Mouse (Mus musculus) urinary bladder, adult 2 months (tissue): ENCODE results near the gene Sfpq. TPM values are rescaled to one million over a fixed set of nuclear protein-coding genes. Genes with fewer than 3 reads are reported as not detected.

ENCODE experiments used
- DNase-seq: peaks from one replicate; pipeline ENCODE4 v3.0.0; 2022; ENCODE audit warnings: low spot score
- polyA plus RNA-seq: library from polyadenylated mRNA; depleted of rRNA; stranded (reverse); fragments of >200 nt; gene quantifications from 2 replicates; pipeline ENCODE4 v1.2.3, GENCODE M21; 2012

Sfpq gene
- polyA plus RNA-seq, 1 experiment = 52.3 TPM

DNA sequence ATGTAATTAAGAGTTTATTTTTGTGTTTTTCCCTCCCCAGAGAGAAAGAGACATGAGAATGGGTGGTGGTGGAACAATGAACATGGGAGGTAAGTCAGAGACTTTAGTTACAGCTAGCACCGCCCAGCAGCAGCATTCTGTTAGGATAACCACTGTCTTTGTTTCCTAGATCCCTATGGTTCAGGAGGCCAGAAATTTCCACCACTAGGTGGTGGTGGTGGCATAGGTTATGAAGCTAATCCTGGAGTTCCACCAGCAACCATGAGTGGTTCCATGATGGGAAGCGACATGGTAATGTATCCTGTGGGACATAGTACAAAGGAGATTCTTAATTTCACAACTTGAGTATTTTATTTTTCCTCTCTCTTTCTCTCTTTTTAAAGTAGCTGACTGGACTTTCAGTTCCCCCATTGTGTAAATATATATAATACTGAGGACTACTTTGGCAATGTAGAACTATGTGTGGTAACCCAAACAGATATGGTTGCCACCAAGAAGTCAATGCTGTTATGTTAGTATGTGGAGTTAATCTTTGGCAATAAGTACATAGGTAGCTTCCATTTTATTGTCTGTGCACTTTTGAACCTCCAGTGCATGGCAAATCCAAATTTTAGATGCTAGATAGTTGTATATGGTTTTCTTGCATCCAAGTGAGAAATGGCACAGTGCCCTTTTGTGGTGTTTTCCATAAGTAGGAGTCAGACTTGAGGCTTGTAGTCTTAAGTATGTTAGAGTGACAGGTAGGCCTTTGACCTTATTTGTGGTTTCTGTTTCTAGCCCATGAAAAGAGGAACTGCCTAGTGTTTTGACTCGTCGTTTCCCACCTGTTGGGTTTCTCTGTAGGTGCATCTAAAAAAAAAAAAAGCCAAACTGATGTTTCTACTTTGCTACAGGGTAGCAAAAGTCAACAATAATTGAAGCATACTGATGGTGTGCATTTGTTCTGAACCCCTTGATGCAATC lies 6.4 kb downstream of the Sfpq start:
- DNase-seq = no peak

DNA sequence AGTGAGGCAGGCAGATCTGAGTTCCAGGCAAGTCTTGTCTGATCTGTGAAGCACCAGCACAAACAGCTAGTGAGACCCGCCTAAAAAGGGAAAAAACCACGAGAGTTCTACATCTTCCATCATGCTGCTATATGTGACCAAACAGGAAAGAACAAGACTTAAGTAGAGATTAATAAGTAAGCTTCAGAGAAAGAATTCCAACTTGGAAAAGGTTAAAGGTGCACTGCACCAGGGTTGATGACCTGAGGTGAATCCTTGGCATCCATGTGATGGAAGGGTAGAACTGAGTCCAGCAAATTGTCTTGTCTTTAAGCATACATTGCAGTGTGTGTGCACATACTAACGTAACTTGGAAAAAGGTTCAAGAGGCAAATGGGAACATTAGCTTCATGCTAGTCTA lies 16.0 kb downstream of the Sfpq start:
- DNase-seq = no peak

DNA sequence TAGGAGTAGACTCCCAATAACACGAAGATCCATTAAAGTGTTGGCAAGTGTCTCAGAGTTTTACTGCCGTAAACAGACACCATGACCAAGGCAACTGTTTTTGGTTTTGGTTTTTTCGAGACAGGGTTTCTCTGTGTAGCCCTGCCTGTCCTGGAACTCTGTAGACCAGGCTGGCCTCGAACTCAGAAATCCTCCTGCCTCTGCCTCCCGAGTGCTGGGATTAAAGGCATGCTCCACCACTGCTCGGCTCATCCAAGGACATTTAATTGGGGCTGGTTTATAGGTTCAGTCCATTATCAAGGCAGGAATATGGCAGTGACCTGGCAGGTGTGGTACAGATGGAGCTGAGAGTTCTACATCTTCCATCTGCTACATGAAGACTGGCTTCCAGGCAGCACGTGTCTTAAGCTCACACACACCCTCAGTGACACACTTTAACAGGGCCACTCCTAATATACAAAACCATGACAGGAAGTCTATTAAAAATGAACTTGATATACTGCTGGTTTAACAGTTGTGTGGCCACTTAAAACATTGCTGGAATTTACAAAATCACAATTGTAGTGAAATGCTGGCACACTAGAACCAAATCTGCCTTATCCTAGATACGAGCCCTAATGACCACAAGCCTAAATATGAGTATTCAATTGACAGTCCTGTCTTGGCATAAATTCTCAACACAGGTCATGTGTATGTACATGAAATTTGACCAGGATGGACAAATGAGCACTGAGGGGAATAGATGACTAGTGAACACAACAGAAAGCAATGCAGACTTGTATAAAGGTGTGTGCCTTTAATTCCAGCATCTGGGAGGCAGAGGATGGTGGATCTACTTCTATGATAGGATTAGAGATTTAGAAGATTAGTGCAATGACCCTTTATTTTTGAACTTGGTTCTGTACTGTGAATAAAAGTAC lies 17.0 kb downstream of the Sfpq start:
- DNase-seq = no peak

DNA sequence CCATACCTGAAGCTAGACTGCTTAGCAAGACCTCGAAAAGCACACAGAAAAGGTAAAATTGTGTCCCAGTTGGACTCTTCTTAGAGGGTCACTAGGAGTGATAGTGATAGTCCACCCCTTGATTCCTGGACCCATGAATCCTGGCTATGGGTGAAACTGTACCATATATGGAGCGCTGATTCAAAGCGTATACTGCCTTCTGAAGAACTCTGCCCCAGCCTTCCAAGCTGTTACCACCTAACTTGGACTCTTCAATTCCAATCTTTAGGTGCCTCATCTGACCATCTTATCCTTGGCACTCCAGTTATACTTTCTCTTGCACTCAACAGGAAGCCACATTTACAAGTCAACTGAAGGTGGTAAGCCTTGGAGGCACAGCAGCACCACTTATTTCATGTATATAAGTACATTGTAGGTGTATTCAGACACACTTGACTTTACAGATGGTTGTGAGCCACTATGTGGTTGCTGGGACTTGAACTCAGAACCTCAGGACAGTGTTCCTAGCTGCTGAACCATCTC lies 17.8 kb downstream of the Sfpq start:
- no peak for DNase-seq

DNA sequence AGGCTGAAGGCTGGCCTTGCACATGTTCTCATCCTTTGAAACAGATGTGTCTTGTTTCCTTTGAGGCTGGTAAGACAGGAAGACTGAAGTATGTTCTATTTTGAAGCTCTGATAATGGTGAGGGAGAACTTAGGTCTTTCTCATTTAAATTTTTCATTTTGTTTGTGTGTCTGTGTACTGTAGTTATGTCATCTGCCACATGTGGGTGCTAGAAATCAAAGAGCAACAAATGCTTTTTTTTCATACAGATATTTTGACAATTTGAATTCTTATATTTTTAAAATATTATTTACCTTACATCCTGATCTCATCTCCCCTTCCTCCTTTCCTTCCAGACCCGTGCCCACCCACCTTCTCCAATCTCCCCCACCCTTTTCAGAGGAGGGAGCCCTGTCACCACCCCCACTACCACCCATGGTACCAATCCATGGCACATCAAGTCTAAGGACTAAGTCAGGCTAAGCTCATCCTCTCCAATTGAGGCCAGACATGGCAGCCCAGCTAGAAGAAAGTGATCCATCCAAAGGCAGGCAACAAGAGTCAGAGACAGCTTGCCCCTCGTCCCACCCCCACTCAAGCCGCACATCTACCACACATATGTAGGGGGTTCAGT lies 18.9 kb downstream of the Sfpq start:
- DNase-seq = no peak

DNA sequence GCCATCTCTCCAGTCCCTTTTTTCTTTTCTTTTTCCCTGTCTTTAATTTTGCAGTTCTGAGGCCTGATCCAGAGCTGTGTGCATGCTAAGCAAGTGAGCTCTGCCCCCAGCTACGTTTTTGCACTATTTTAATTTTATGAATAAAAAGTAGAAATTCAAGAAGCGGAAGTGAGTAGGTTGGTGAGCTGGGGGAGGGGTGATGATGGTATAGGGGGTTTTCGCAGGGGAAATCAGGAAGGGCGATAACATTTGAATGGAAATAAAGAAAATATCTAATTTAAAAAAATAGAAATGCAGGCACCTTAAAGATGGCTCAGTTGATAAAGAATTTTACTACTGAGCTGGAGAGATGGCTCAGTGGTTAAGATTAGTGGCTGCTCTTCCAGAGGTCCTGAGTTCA lies 22.4 kb downstream of the Sfpq start:
- no peak for DNase-seq

DNA sequence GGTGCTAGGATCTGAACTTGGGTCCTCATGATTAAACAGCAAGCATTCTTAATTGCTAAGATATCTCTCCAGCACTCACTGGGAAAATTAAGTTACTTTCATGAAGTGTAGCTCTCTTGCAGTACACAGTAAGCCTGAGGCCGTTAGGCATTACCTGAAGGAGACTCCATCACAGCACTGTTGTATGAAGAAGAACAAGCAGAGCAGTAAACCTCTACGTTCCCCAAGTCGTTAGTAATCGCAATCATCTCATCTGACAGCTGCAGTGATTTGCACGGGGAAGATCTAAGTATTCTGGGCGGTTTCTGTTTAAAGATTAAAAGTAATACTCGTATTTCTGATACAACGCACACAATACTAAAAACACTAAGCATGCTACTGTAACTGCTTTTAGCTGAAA lies 30.0 kb downstream of the Sfpq start:
- DNase-seq = no peak

DNA sequence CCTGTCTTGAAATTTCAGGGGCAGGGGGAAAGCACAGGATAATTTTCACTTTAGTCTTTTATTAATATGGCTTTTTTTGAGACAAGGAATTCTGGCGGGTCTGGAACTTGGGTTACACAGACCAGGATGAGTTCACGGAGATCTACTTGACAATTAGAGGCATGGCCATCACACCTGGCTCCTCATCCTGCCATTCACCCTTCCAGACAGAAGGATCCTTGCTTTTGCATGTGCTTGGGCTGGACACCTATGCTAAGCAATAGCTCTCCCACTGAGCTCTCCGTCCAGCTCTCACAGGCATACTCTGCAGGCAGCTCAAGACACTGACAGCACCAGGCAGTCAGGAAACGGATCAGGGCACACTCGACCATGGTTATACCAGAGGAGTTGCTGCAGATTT lies 31.9 kb downstream of the Sfpq start:
- no peak for DNase-seq

DNA sequence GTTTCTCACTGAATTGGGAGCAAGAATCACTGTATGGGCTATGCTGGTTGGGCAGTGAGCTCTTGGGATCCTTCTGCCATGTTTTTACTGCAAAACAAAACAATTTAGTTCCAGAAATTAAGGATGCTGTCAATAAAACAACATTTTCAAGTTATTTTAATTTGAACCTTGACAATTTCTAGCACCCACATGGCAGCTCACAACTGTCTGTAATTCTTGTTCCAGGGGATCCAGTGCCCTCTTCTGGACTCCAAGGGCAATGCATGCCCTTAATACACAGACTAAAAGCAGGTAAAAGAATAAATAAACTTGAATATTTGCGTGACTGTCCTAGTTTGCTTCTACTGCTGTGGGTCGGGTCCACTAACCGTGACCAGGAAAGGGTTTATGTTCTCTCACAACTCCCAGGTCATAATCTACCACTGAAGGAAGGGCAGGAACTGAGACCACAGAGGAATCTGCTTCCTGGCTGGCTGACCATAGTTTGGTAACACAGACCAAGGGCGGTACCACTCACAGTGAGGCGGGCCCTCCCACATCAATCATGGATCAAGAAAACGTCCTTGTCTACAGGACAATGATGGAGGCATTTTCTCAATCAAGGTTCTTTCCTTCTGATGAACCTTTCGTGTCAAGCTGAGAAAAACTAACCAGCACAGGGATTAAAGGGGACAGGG lies 33.5 kb downstream of the Sfpq start:
- no peak for DNase-seq

DNA sequence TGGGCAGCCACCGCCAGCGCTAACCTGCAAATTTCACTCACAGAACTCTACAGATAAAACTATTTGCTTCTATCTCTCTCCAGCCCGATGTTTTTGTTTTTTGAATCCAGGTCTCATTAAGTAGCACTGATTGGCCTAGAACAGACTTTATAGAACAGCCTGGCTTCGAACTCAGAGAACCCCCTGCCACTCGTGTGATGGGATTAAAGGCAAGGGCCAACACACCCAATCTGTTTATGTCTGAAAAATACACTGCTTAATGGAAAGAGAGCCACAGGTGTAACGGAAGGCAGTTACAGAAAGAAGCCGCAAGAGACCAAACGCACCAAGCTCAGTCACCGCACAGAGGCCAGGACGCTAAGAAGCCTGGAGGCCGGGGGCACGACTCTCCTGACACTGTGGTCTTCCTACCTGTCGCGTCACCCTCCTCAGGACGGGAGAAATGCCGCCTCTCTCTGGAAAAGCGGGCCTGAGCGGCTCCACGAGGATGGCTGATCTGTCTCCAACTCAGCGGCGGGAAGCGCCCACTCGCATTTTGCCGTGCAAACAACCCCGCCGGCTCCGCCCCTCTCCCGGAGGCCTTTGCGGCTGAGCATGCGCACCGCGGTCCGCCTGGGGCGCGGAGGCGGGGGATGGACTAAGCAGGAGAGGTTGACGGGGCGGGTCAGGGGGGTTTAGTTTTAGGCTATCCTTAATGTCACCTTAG lies 39.6 kb downstream of the Sfpq start, which contains the start of gene Zmym1:
Gene Zmym1, minus strand, starts transcription at position 568 of the 706 bp plus-strand sequence.
- peak; percentile 80 for DNase-seq

DNA sequence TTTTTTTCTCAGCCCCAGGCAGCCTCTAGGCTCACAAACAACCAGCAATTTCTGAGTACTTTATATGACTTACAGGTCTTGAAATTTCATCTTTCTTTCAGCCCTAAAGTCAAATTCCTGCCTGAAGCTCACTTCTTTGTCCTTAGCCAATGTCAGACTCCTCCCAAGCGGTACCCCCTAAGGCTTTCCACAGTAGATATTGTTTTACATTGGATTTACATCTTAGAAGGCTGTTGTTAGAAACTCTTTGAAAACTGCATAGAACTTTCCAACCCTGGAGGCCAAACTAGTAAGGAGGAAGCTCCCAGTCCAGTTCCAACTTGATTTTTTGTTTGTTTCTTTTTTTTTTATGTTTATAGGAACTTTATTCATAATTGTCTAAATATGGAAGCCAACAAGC lies 42.9 kb downstream of the Sfpq start:
- no peak for DNase-seq

DNA sequence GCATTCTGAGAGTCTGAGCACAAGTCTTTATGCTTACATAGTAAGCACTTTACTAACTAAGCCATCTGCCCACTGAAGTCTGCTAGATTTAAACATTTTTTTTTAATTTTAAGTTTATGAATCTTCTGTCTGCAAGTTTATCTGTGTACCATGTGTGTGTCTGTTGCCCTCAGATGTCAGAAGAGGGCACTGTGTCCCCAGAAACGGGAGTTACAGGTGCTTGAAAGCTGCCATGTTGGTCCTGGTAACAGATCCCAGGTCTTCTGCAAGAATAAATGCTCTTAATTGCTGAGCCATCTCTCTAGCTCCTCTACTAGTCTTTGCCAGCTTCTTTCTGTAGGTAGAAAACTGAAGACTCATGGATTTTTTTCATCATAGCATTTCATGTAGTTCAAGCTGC lies 53.8 kb downstream of the Sfpq start:
- no peak for DNase-seq

DNA sequence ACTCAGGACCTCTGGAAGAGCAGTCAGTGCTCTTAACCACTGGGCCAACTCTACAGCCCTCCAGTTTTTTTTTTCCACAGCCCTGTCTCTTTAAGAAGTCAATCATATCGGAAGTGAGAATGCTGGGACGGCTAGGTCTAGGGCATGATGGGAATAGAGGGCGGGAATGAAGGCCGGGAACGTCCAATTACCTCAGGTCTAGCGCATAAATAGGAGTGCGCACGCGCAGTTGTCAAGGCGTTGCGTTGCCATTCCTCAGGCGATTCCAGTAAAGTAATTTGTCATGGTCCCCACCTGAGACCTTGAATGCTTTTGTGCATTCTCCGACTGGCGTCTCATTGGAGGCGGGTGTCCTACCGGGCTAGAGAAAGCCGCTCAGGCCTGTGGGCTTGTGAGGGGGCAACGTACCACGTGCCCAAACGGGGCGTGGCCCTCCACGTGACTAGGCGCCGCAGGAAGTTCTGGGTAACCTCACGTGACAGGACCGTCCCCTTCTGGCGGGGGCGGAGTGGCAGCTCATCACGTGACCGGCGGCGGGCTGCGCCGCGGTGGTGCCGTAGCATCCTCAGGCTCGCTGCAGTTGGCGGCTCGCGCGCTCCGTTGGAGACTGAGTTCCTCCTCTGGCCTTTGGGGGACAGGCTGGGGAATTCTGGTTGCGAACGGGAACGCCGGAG lies 55.9 kb downstream of the Sfpq start, which contains the start of gene Zmym6:
Gene Zmym6, plus strand, starts transcription at position 509 of the 674 bp plus-strand sequence.
- DNase-seq = peak; percentile 94

DNA sequence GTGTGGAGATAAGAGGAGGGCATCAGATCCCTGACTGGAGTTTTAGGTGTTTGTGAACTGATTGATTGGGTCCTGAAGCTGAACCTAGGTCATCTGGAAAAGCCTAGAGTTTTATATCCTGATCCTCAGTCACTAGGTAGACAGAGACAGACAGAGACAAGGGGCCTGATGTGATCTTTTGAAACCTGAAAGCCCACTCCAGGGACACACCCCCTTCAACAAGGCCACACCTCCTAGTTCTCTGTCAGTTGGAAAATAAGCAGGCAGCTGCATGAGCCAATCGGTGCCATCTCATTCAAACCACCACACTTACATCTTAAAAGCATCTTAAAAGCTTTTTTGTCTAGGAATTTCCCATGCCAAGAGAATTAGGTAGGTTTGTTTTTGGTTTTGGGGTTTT lies 59.7 kb downstream of the Sfpq start:
- DNase-seq = no peak

DNA sequence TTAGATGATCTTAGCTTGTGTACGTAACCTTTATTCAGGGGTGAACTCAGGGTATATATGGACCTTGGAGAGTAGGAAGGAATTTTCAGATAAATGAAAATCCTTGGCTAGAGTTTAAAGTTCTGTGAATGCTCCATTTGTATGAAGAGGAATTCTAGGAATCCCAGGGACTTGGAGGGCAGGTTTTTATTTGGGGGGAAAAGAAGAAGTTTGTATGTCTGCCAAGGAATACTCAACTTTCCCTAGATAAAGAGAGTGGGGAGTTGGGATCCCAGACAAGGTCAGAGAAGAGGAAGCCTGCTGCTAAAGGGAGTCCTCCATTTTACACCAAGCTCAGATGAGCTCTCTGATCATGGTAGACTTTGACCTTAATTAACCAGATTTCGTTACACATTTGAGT lies 62.0 kb downstream of the Sfpq start:
- no peak for DNase-seq

DNA sequence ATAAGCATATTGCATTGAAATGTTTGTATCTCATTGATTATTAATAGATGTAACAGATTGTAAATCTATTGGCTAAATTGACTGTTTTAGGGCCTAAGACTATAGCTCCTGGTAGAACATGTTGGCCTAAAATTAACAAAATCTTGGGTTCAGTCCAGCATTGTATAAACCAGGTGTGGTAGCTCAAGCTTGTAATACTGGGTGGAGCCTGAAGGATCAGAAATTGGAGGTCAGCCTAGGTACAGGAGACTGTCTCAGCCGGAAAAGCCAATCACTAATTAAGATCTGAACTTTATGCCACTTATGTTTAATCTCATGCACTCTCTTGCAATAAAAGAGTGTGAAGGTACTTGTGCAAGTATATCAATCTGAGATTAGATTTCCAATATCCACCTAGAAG lies 64.6 kb downstream of the Sfpq start:
- DNase-seq = no peak
